Mouse (Mus musculus) cerebellum, postnatal 4 days (tissue): Measurements from ENCODE around the gene Il6ra.

Experiments
- DNase-seq, 2 experiments: peaks; one replicate each; pipeline ENCODE4 v3.0.0; 2022; ENCODE audit warnings: low spot score in 2 of 2, mixed read lengths in 1 of 2

Gene Il6ra

GRCm38 (mm10) chr3:89912543-89913391 is at the start of gene Il6ra:
Il6ra (minus strand) TSS chr3:89913196.
- peak; percentile 39 to 54 for DNase-seq

GRCm38 (mm10) chr3:89962059-89962750 is 49.2 kb upstream of the Il6ra start:
- no peak for DNase-seq

- no peak for DNase-seq
These were observed 48.4 kb upstream of the Il6ra start for GRCm38 (mm10) chr3:89961436-89961835.

- DNase-seq: peak; percentile 73 to 91
These were observed 47.5 kb upstream of the Il6ra start for GRCm38 (mm10) chr3:89960469-89960868.

GRCm38 (mm10) chr3:89959435-89959834 is 46.4 kb upstream of the Il6ra start:
- DNase-seq: no peak

- DNase-seq: no peak
These were observed 44.9 kb upstream of the Il6ra start for GRCm38 (mm10) chr3:89957880-89958279.

GRCm38 (mm10) chr3:89956177-89956971 is 43.4 kb upstream of the Il6ra start:
- DNase-seq: no peak

DNA sequence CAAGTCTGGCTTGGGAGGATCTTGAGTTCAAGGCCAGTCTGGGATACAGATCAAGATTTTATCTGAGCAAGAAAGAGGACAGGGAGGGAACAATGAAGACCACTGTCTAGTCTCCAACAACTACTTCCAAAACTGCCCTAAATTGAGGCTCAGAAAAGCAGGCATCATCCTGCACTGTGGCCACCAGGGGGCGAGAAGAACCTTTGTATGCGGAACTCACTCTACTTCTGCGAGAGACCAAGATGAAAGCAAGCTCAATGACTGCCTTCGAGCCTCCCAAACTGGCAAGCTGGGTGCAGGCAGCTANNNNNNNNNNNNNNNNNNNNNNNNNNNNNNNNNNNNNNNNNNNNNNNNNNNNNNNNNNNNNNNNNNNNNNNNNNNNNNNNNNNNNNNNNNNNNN is 40.4 kb upstream of the Il6ra start:
- DNase-seq: peak; percentile 58 to 71

GRCm38 (mm10) chr3:89948655-89949054 is 35.7 kb upstream of the Il6ra start:
- DNase-seq: no peak

DNA sequence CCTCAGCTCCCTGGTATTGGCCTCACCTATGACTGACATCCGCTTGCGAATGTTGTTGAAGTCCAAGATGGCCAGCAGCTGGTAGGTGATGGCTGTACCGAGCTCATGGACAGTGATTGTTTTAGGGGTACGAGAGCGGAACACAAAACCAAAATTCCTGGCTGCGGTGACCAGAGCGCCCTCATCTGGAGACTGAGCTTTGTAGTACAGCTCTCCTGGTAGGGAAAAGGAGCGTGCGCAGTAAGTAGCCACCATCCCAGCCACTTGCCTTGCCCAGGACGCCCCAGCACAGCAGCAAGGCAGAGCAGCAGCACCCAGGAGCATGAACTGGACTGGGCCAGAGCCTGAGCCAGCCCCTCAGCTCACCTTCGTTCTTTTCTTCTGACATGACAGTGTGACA is 35.0 kb upstream of the Il6ra start:
- DNase-seq: no peak

DNA sequence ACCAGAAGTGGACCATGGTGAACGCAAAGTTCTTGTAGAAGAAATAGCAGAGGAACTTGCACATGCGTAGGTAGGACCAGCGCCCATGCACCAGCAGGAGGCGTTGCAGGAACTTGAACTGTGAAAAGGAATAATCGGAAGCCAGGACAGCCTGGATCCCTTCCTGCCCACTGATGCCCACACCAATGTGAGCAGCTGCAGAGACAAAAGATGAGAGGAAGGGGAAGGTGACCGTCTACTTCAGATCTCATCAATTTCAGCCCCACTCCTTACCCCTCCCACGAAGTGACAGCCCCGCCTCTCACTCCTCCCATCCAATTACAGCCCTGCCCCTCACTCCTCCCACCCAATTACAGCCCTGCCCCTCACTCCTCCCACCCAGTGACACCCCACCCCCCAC is 32.0 kb upstream of the Il6ra start:
- DNase-seq: no peak

DNA sequence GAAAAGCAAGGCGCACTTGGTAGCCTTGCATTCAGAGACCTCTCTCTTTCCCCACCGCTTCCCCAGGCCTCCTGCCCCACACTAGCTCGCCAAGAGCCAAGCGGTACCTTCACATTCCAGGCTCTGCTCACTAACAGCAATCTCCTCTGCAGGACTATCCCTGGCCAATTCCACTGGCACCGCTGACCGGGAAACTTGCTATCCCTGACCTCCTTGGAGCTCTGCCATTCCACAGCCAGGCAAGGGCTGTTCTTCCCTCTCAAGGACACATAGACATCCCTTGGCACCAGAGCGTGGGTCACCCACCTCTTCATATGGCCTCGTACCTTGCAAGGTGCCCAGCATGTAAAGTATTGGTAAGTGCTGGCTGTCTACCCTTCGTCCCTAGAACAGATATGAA is 29.9 kb upstream of the Il6ra start:
- no peak for DNase-seq

- DNase-seq: no peak
These were observed 23.5 kb upstream of the Il6ra start for GRCm38 (mm10) chr3:89936495-89936894.

- DNase-seq: no peak
These were observed 19.9 kb upstream of the Il6ra start for GRCm38 (mm10) chr3:89932925-89933324.

DNA sequence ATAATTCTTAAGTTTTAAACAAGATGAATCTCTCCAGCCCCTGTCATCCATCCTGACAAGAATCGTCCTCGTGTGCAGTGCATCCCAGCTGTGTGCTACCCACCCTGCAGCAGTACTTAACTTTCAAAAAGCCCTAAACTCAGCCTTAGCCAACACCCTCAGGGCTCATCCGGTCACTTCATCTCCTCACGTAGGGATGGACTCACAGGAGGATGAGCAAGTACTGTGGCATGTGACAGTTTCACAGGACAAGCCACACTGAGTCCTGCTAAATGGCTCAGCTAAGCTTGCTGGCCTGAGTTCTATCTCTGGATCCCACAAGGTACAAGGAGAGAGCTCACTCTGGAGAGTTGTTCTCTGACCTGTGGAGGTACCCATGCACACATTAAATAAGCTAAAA is 16.0 kb upstream of the Il6ra start:
- DNase-seq: no peak

DNA sequence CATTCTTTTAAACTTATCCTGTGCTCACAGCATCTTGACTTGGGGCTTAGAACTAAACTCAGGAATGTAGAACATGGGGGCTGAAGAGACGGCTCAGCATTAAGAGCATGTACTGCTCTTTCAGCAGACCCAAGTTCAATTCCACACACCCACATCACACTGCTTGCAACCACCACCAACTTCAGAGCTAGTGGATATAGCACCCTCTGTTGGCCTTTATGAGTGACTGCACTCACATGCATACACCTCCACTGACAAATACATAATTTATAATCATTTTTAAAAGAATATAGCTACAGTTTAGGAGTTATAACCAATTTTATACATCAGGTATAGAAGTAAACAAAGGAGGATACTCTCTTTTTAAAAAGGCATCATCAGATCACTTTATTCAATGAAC is 13.4 kb upstream of the Il6ra start:
- DNase-seq: no peak

- DNase-seq: no peak
These were observed 7.7 kb upstream of the Il6ra start for GRCm38 (mm10) chr3:89920711-89921110.

DNA sequence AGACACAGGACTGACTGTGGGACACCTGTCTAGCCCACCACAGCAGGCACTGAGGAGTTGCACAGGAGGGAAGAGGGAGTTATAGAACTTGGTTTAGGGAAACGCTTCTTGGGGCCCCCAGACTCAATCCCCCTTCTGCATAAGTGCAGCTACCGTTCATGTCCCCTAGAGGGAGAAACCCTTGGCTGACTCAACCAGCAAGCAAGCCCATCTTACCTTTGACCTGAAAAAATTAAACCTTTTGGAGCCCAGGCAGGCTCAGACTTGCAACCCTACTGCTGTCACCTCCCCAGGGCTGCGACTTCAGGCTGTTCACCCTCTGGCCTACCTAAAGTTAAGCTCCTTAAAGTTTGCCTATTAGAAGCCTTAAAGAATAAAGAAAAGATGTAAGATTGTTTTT is 4.4 kb upstream of the Il6ra start:
- DNase-seq: no peak

DNA sequence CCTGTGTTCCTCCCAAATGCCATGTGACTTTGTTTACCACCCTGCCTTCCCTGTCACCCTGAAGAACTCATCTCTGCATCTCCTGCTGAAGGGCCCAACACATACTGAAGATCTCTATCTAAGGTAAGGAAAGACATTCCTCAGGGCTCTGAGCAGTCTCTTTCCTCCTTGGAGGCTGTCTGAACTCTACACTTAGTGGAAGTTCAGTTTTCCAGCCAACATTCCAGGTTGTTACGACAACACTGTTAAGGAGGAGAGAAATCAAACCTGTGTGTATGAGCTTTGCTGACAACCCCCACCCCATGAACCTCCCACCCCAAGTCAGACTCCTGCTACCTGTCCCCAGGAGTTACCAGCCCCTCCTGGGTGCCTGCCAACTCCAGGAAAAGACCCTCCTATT is 3.6 kb upstream of the Il6ra start:
- no peak for DNase-seq

GRCm38 (mm10) chr3:89914700-89915099 is 1.7 kb upstream of the Il6ra start:
- no peak for DNase-seq

DNA sequence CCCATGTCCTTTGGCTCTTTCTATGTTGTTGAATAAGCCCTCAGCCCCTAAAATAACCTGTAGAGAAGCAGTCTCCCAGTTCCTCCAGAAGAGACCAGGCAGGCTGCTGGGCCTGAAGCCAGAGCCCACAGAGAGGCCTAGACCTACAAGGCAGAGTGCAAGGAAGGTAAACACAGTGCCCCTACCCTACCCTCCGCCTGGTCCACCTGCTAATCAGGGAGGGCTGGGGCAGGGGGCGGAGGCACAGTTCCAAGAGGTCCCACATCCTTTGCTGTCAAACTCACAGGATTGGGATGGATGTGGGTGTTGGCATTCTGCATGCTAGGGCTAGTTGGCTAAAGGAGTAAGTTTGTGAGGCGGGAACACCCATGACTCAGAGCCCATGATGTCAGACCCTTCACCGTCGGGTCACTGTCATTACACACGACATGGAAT is 871 bp downstream of the Il6ra start:
- DNase-seq: no peak

GRCm38 (mm10) chr3:89911207-89911606 is 1.8 kb downstream of the Il6ra start:
- no peak for DNase-seq
